Mouse (Mus musculus) spleen, adult 10 weeks (tissue): ENCODE results near the gene Rab1a. TPM values are rescaled to one million over a fixed set of nuclear protein-coding genes. Genes with fewer than 3 reads are reported as not detected.

Experiments
- polyA plus RNA-seq: library from polyadenylated mRNA; stranded (reverse); fragments of 350-450 nt; fragmentation: Illumina TruSeq; extraction: RNeasy Lipid Tissue Mini Kit (QIAGEN cat#74804); gene quantifications from one replicate; pipeline ENCODE4 v1.2.3, GENCODE M21; 2015; ENCODE audit warnings: low replicate concordance; ENCODE audit not compliant: insufficient read depth

Rab1a gene
- polyA plus RNA-seq = 159 TPM

GRCm38 (mm10) chr11:20200713-20201575 is at the start of gene Rab1a:
TSS of gene Rab1a (plus strand) at chr11:20201432.

GRCm38 (mm10) chr11:20249296-20250110 is 48.3 kb downstream of the Rab1a start, which contains the start of gene Cep68:
TSS of gene Cep68 (minus strand) at chr11:20249429.

Other genes starting within 250 kb of the Rab1a start
- 403 TPM for gene Actr2, start 88.5 kb upstream of the Rab1a start, polyA plus RNA-seq
- gene Cep68, start 48.0 kb downstream of the Rab1a start, polyA plus RNA-seq = 35.4 TPM
- gene Slc1a4, start 131.3 kb downstream of the Rab1a start, polyA plus RNA-seq = 1.6 TPM